Mouse (Mus musculus) heart, embryonic 15.5 days (tissue): ENCODE measurements around the gene Rabgap1l. TPM values are rescaled to one million over a fixed set of nuclear protein-coding genes. Genes with fewer than 3 reads are reported as not detected.

Experiments
- ATAC-seq: fragments of 200-750 bp; cut with Nextera tagmentation; replicated peaks from 2 replicates; pipeline ENCODE4 v1.8.0; 2017; ENCODE audit warnings: low read depth, moderate TSS enrichment; ENCODE audit not compliant: insufficient number of reproducible peaks, insufficient read depth, low FRiP score
- H3K27ac ChIP-seq: fragments of 300-500 bp; sonication (generic); 2 replicates; pipeline ENCODE4 v1.5.1; 2015; ENCODE audit warnings: mild to moderate bottlenecking, inconsistent platforms
- H3K27me3 ChIP-seq: fragments of 300-500 bp; sonication (generic); 2 replicates; pipeline ENCODE4 v1.6.1; 2015; ENCODE audit warnings: inconsistent platforms
- H3K36me3 ChIP-seq: fragments of 300-500 bp; sonication (generic); 2 replicates; pipeline ENCODE4 v1.6.1; 2015; ENCODE audit warnings: mild to moderate bottlenecking, inconsistent platforms
- H3K4me1 ChIP-seq: fragments of 300-500 bp; sonication (generic); replicated peaks from 2 replicates; pipeline ENCODE4 v1.6.1; 2015; ENCODE audit warnings: inconsistent platforms
- H3K4me2 ChIP-seq: fragments of 300-500 bp; sonication (generic); 2 replicates; pipeline ENCODE4 v1.6.1; 2015; ENCODE audit warnings: inconsistent platforms, mild to moderate bottlenecking, moderate library complexity
- H3K4me3 ChIP-seq: fragments of 300-500 bp; sonication (generic); 2 replicates; pipeline ENCODE4 v1.5.1; 2015; ENCODE audit warnings: mild to moderate bottlenecking, inconsistent platforms
- H3K9ac ChIP-seq: fragments of 300-500 bp; sonication (generic); 2 replicates; pipeline ENCODE4 v1.6.1; 2015; ENCODE audit warnings: mild to moderate bottlenecking, inconsistent platforms
- H3K9me3 ChIP-seq: fragments of 300-500 bp; sonication (generic); replicated peaks from 2 replicates; pipeline ENCODE4 v1.6.1; 2016; ENCODE audit warnings: inconsistent platforms
- WGBS: fragments of 180-500 bp; shearing (Covaris S2); methylation state at CpG from one replicate; pipeline ENCODE4 v1.1.7; 2015; ENCODE audit warnings: mixed read lengths; 5-methylcytosine and 5-hydroxymethylcytosine counted together
- polyA plus RNA-seq: library from polyadenylated mRNA; unstranded; fragments of >200 nt; fragmentation: Nextera tagmentation; extraction: Ambion mirVana; gene quantifications from 2 replicates; pipeline ENCODE4 v1.2.1, GENCODE M21; 2015

Gene Rabgap1l
- polyA plus RNA-seq, 1 experiment from 2014 or later: 79.1 TPM

- peak; percentile 94 for ATAC-seq
- Histone ChIP-seq H3K4me1 (peaks cover 13% of the 10 kb centered on the region), H3K27me3 (no peaks in the 10 kb centered on the region), H3K4me2 (0 out of 2 replicates have a peak overlapping the region, but pooled peaks have one; percentile 0), H3K9ac (no peak overlapping the region), H3K9me3 (no peaks in the 10 kb centered on the region), H3K4me3 (no peak overlapping the region), H3K27ac (no peak overlapping the region; the same call in 1 of the 2 replicates), H3K36me3 (no peaks in the 10 kb centered on the region)
- WGBS: 2% methylated on average over 5 of the region's 5 CpGs
These were observed 261.6 kb downstream of the Rabgap1l start for GRCm38 (mm10) chr1:160531402-160531801.

- Histone ChIP-seq H3K4me3 (no peak overlapping the region), H3K36me3 (no peaks in the 10 kb centered on the region), H3K27me3 (no peaks in the 10 kb centered on the region), H3K9ac (no peak overlapping the region), H3K4me1 (peaks cover 14% of the 10 kb centered on the region), H3K9me3 (no peaks in the 10 kb centered on the region), H3K4me2 (no peak overlapping the region), H3K27ac (peak overlapping the region; percentile 74)
- 31% methylated on average over 3 of the region's 3 CpGs for whole genome bisulfite sequencing
- ATAC-seq: no peak
These were observed 271.1 kb downstream of the Rabgap1l start for GRCm38 (mm10) chr1:160521918-160522317.

GRCm38 (mm10) chr1:160520665-160521064 is 272.3 kb downstream of the Rabgap1l start:
- ATAC-seq: peak; percentile 70
- no peak overlapping the region for H3K4me2 ChIP-seq
- no peak overlapping the region for H3K9ac ChIP-seq
- H3K27ac ChIP-seq: peak overlapping the region; percentile 71
- no peaks in the 10 kb centered on the region for H3K27me3 ChIP-seq
- H3K36me3 ChIP-seq: no peaks in the 10 kb centered on the region
- 30% methylated on average over 3 of the region's 3 CpGs for WGBS
- peaks cover 14% of the 10 kb centered on the region for H3K4me1 ChIP-seq
- H3K9me3 ChIP-seq: no peaks in the 10 kb centered on the region
- H3K4me3 ChIP-seq: no peak overlapping the region

GRCm38 (mm10) chr1:160519896-160520465 is 273.0 kb downstream of the Rabgap1l start:
- Histone ChIP-seq H3K4me1 (peaks cover 14% of the 10 kb centered on the region), H3K27ac (peak overlapping the region; percentile 42; the same call in 1 of the 2 replicates), H3K4me2 (no peak overlapping the region), H3K36me3 (no peaks in the 10 kb centered on the region), H3K4me3 (no peak overlapping the region), H3K9me3 (no peaks in the 10 kb centered on the region), H3K9ac (no peak overlapping the region), H3K27me3 (no peaks in the 10 kb centered on the region)
- no peak for ATAC-seq
- 73% methylated on average over 1 of the region's 1 CpGs for WGBS

- no peak overlapping the region for H3K9ac ChIP-seq
- no peaks in the 10 kb centered on the region for H3K9me3 ChIP-seq
- H3K4me1 ChIP-seq: peaks cover 14% of the 10 kb centered on the region
- H3K27me3 ChIP-seq: no peaks in the 10 kb centered on the region
- H3K36me3 ChIP-seq: no peaks in the 10 kb centered on the region
- H3K4me2 ChIP-seq: peak overlapping the region; percentile 25; the same call in 1 of the 2 replicates
- 30% methylated on average over 4 of the region's 4 CpGs for WGBS
- ATAC-seq: peak; percentile 67
- H3K4me3 ChIP-seq: no peak overlapping the region
- peak overlapping the region; percentile 75 for H3K27ac ChIP-seq
These were observed 274.5 kb downstream of the Rabgap1l start for GRCm38 (mm10) chr1:160518552-160518951.

GRCm38 (mm10) chr1:160507766-160508165 is 285.2 kb downstream of the Rabgap1l start:
- Histone ChIP-seq H3K36me3 (no peaks in the 10 kb centered on the region), H3K9me3 (no peaks in the 10 kb centered on the region), H3K4me1 (no peaks in the 10 kb centered on the region), H3K4me2 (no peak overlapping the region), H3K9ac (no peak overlapping the region), H3K27me3 (no peaks in the 10 kb centered on the region), H3K27ac (no peak overlapping the region), H3K4me3 (no peak overlapping the region)
- no peak for ATAC-seq

GRCm38 (mm10) chr1:160496906-160497577 is 296.0 kb downstream of the Rabgap1l start:
- WGBS: 84% methylated on average over 3 of the region's 3 CpGs
- Histone ChIP-seq H3K27ac (no peak overlapping the region), H3K4me2 (no peak overlapping the region), H3K9ac (no peak overlapping the region), H3K36me3 (no peaks in the 10 kb centered on the region), H3K4me1 (no peaks in the 10 kb centered on the region), H3K9me3 (no peaks in the 10 kb centered on the region), H3K27me3 (no peaks in the 10 kb centered on the region), H3K4me3 (no peak overlapping the region)
- ATAC-seq: no peak

GRCm38 (mm10) chr1:160485731-160486130 is 307.3 kb downstream of the Rabgap1l start:
- Histone ChIP-seq H3K4me2 (no peak overlapping the region), H3K4me3 (no peak overlapping the region), H3K4me1 (no peaks in the 10 kb centered on the region), H3K27ac (no peak overlapping the region), H3K9ac (no peak overlapping the region), H3K9me3 (no peaks in the 10 kb centered on the region), H3K36me3 (no peaks in the 10 kb centered on the region), H3K27me3 (no peaks in the 10 kb centered on the region)
- ATAC-seq: no peak
- WGBS: 64% methylated on average over 3 of the region's 3 CpGs

- H3K4me1 ChIP-seq: no peaks in the 10 kb centered on the region
- no peak overlapping the region for H3K9ac ChIP-seq
- H3K27ac ChIP-seq: no peak overlapping the region
- WGBS: 89% methylated on average over 7 of the region's 7 CpGs
- H3K4me2 ChIP-seq: no peak overlapping the region
- ATAC-seq: no peak
- no peak overlapping the region for H3K4me3 ChIP-seq
- no peaks in the 10 kb centered on the region for H3K36me3 ChIP-seq
- no peaks in the 10 kb centered on the region for H3K27me3 ChIP-seq
- H3K9me3 ChIP-seq: no peaks in the 10 kb centered on the region
These were observed 308.0 kb downstream of the Rabgap1l start for GRCm38 (mm10) chr1:160485028-160485427.

- ATAC-seq: no peak
- no peak overlapping the region for H3K27ac ChIP-seq
- H3K4me2 ChIP-seq: no peak overlapping the region
- 83% methylated on average over 2 of the region's 2 CpGs for WGBS
- H3K27me3 ChIP-seq: no peaks in the 10 kb centered on the region
- no peaks in the 10 kb centered on the region for H3K36me3 ChIP-seq
- no peak overlapping the region for H3K4me3 ChIP-seq
- no peak overlapping the region for H3K9ac ChIP-seq
- H3K9me3 ChIP-seq: no peaks in the 10 kb centered on the region
- no peaks in the 10 kb centered on the region for H3K4me1 ChIP-seq
These were observed 311.4 kb downstream of the Rabgap1l start for GRCm38 (mm10) chr1:160481643-160482042.

- Histone ChIP-seq H3K27me3 (no peaks in the 10 kb centered on the region), H3K27ac (no peak overlapping the region), H3K9ac (no peak overlapping the region), H3K4me2 (no peak overlapping the region), H3K36me3 (no peaks in the 10 kb centered on the region), H3K4me1 (peaks cover 7% of the 10 kb centered on the region), H3K4me3 (no peak overlapping the region), H3K9me3 (no peaks in the 10 kb centered on the region)
- no peak for ATAC-seq
These were observed 325.6 kb downstream of the Rabgap1l start for GRCm38 (mm10) chr1:160467443-160467842.

GRCm38 (mm10) chr1:160465186-160465585 is 327.8 kb downstream of the Rabgap1l start:
- H3K9me3 ChIP-seq: no peaks in the 10 kb centered on the region
- no peaks in the 10 kb centered on the region for H3K27me3 ChIP-seq
- H3K4me3 ChIP-seq: no peak overlapping the region
- no peak overlapping the region for H3K9ac ChIP-seq
- no peaks in the 10 kb centered on the region for H3K36me3 ChIP-seq
- no peak for ATAC-seq
- no peak overlapping the region for H3K4me2 ChIP-seq
- H3K27ac ChIP-seq: no peak overlapping the region
- H3K4me1 ChIP-seq: peaks cover 7% of the 10 kb centered on the region; the same call in 1 of the 2 replicates
